Mouse (Mus musculus): ENCODE measurements around the gene Idh1. TPM values are rescaled to one million over a fixed set of nuclear protein-coding genes. Genes with fewer than 3 reads are reported as not detected.

The Idh1 gene
- total RNA-seq, 1 experiment: 51.1 TPM

DNA sequence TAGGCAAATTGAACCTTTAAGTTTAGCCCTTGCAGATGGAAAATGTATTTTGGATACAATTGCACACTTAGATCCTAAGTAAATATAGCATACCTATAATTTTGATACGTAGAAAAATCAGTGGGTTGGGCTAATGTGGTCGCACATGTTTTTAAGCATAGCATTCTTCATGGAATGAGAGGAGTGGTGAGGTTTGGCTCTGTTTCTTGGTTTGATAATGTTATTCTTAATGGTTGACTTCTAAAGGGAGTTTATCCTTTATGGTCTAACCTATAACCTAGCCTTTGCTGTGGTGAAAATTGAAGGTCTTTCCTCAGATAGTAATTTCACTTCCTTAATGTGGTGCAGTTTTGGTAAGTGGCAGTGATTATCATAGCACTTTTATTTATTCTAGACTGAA, 12.6 kb upstream of the Idh1 start:
- in situ Hi-C loops (cut with MboI; ENCODE audit: low sequenced_read_pairs in 2 of 2, unreplicated experiment in 2 of 2): no loop called here
- Histone ChIP-seq H3K4me1 (ENCODE audit: control insufficient read depth in 2 of 2, insufficient read depth in 2 of 2, low read length in 2 of 2, poor library complexity in 1 of 2) (no peaks in the 10 kb centered on the region), H3K27ac (ENCODE audit: insufficient read depth, low read depth, low read length, poor library complexity, severe bottlenecking) (no peak overlapping the region), H3K9me3 (ENCODE audit: control insufficient read depth, insufficient read depth, low read depth, low read length) (no peaks in the 10 kb centered on the region), H3K36me3 (ENCODE audit: control insufficient read depth, insufficient read depth, low read length, poor library complexity, severe bottlenecking) (peaks cover under 1% of the 10 kb centered on the region; the same call in 1 of the 2 replicates), H3K9ac (ENCODE audit: insufficient read depth, low read depth, low read length, poor library complexity, severe bottlenecking) (no peak overlapping the region), H3K4me3 (ENCODE audit: insufficient read depth in 1 of 2, low read depth in 1 of 2, low read length in 2 of 2, poor library complexity in 1 of 2, severe bottlenecking in 1 of 2) (no peak overlapping the region)
- no peak for DNase-seq (ENCODE audit: low read depth, low spot score)
- TF ChIP-seq ZC3H11A (IDR thresholded peaks at IDR 0.05; ENCODE audit: borderline replicate concordance, low read depth, low read length): no peak
- no peak for TF ChIP-seq CHD2 (IDR thresholded peaks at IDR 0.05; ENCODE audit: low read depth, low read length)
- TF ChIP-seq MAFK (IDR thresholded peaks at IDR 0.05; ENCODE audit: insufficient read depth, low read depth, low read length): no peak
- TF ChIP-seq ZNF384 (IDR thresholded peaks at IDR 0.05; ENCODE audit: low read depth, low read length): no peak
- TF ChIP-seq HCFC1 (IDR thresholded peaks at IDR 0.05; ENCODE audit: borderline replicate concordance, insufficient read depth, low read length): no peak

DNA sequence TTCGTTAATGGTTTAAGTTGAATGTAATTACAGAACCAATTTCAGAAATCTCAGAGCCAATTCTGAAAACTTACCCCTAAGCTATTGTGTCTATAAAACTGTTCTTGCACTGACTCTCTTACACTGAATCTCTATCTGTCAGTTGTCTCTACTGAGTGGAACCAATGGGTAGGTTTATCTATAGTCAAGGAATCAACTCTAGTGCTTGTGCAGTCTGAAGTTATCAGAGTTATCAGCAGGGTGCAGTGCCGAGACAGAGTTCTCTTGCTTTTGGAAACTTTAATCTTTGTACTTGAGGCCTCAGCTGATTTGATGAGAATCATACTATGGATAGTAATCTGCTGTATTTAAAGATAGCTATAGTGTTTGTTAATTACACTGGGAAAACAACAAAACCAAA, 12.1 kb upstream of the Idh1 start:
- in situ Hi-C loops (cut with MboI; ENCODE audit: low sequenced_read_pairs in 2 of 2, unreplicated experiment in 2 of 2): no loop called here
- H3K4me1 ChIP-seq (ENCODE audit: control insufficient read depth in 2 of 2, insufficient read depth in 2 of 2, low read length in 2 of 2, poor library complexity in 1 of 2): no peaks in the 10 kb centered on the region
- no peaks in the 10 kb centered on the region; the same call in 1 of the 2 replicates for H3K36me3 ChIP-seq (ENCODE audit: control insufficient read depth, insufficient read depth, low read length, poor library complexity, severe bottlenecking)
- H3K9ac ChIP-seq (ENCODE audit: insufficient read depth, low read depth, low read length, poor library complexity, severe bottlenecking): no peak overlapping the region
- no peak overlapping the region for H3K27ac ChIP-seq (ENCODE audit: insufficient read depth, low read depth, low read length, poor library complexity, severe bottlenecking)
- DNase-seq (ENCODE audit: low read depth, low spot score): no peak
- no peak for TF ChIP-seq CHD2 (IDR thresholded peaks at IDR 0.05; ENCODE audit: low read depth, low read length)
- no peak overlapping the region for H3K4me3 ChIP-seq (ENCODE audit: insufficient read depth in 1 of 2, low read depth in 1 of 2, low read length in 2 of 2, poor library complexity in 1 of 2, severe bottlenecking in 1 of 2)
- no peaks in the 10 kb centered on the region for H3K9me3 ChIP-seq (ENCODE audit: control insufficient read depth, insufficient read depth, low read depth, low read length)

DNA sequence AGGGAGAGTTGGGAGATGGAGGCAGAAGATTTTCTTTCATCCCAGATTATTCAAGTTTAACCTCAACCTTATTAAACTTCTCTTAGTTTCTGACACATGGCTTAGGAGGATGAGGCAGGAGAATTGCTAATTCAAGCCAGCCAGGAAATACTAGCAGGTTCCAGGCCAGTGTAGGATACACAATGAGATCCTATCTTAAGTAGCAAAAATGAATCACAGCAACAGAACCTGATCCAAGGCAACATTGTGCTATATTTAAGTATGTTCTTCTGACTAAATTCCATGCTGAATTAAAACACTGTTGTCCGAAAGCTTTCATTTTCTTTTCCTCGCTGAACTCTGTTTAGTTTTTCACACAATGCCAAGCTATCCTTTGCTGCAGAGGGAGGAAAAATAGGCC, 6.9 kb upstream of the Idh1 start:
- Histone ChIP-seq H3K4me3 (ENCODE audit: insufficient read depth in 1 of 2, low read depth in 1 of 2, low read length in 2 of 2, poor library complexity in 1 of 2, severe bottlenecking in 1 of 2) (no peak overlapping the region), H3K9me3 (ENCODE audit: control insufficient read depth, insufficient read depth, low read depth, low read length) (no peaks in the 10 kb centered on the region), H3K27ac (ENCODE audit: insufficient read depth, low read depth, low read length, poor library complexity, severe bottlenecking) (no peak overlapping the region), H3K9ac (ENCODE audit: insufficient read depth, low read depth, low read length, poor library complexity, severe bottlenecking) (no peak overlapping the region), H3K4me1 (ENCODE audit: control insufficient read depth in 2 of 2, insufficient read depth in 2 of 2, low read length in 2 of 2, poor library complexity in 1 of 2) (peaks cover 0 to 3% of the 10 kb centered on the region in 2 experiments; a peak in 2 of 4 replicates), H3K36me3 (ENCODE audit: control insufficient read depth, insufficient read depth, low read length, poor library complexity, severe bottlenecking) (peaks cover 6% of the 10 kb centered on the region)
- in situ Hi-C loops (cut with MboI; ENCODE audit: low sequenced_read_pairs in 2 of 2, unreplicated experiment in 2 of 2): no loop called here
- TF ChIP-seq ZNF384 (IDR thresholded peaks at IDR 0.05; ENCODE audit: low read depth, low read length) (no peak), ZC3H11A (IDR thresholded peaks at IDR 0.05; ENCODE audit: borderline replicate concordance, low read depth, low read length) (no peak), CHD2 (IDR thresholded peaks at IDR 0.05; ENCODE audit: low read depth, low read length) (no peak), HCFC1 (IDR thresholded peaks at IDR 0.05; ENCODE audit: borderline replicate concordance, insufficient read depth, low read length) (no peak), MAFK (IDR thresholded peaks at IDR 0.05; ENCODE audit: insufficient read depth, low read depth, low read length) (no peak)
- DNase-seq (ENCODE audit: low read depth, low spot score): no peak

DNA sequence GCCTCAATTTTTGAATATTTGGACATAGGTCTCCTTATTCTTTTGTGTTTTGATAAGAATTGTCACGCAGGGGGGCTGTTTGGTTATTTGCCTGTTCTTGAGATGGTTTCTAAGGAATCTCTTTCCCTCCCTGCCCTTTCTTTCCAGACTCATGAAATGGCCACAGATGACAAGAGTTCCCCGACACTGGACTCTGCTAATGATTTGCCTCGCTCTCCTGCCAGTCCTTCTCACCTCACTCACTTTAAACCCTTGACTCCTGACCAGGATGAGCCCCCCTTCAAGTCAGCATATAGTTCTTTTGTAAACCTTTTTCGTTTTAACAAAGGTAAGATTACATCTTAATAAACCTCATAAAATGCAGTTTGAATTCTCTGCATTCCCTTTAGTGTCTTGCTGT, 3.9 kb upstream of the Idh1 start:
- no peak overlapping the region for H3K4me3 ChIP-seq (ENCODE audit: insufficient read depth in 1 of 2, low read depth in 1 of 2, low read length in 2 of 2, poor library complexity in 1 of 2, severe bottlenecking in 1 of 2)
- H3K9me3 ChIP-seq (ENCODE audit: control insufficient read depth, insufficient read depth, low read depth, low read length): no peaks in the 10 kb centered on the region
- TF ChIP-seq MAFK (IDR thresholded peaks at IDR 0.05; ENCODE audit: insufficient read depth, low read depth, low read length): no peak
- no peak for TF ChIP-seq CHD2 (IDR thresholded peaks at IDR 0.05; ENCODE audit: low read depth, low read length)
- no peak for TF ChIP-seq ZNF384 (IDR thresholded peaks at IDR 0.05; ENCODE audit: low read depth, low read length)
- H3K4me1 ChIP-seq (ENCODE audit: control insufficient read depth in 2 of 2, insufficient read depth in 2 of 2, low read length in 2 of 2, poor library complexity in 1 of 2): peaks cover 4 to 6% of the 10 kb centered on the region in 2 experiments; a peak in 2 of 4 replicates
- H3K27ac ChIP-seq (ENCODE audit: insufficient read depth, low read depth, low read length, poor library complexity, severe bottlenecking): no peak overlapping the region
- in situ Hi-C loops (cut with MboI; ENCODE audit: low sequenced_read_pairs in 2 of 2, unreplicated experiment in 2 of 2): no loop called here
- H3K36me3 ChIP-seq (ENCODE audit: control insufficient read depth, insufficient read depth, low read length, poor library complexity, severe bottlenecking): peaks cover 6% of the 10 kb centered on the region
- no peak overlapping the region for H3K9ac ChIP-seq (ENCODE audit: insufficient read depth, low read depth, low read length, poor library complexity, severe bottlenecking)
- DNase-seq (ENCODE audit: low read depth, low spot score): no peak

DNA sequence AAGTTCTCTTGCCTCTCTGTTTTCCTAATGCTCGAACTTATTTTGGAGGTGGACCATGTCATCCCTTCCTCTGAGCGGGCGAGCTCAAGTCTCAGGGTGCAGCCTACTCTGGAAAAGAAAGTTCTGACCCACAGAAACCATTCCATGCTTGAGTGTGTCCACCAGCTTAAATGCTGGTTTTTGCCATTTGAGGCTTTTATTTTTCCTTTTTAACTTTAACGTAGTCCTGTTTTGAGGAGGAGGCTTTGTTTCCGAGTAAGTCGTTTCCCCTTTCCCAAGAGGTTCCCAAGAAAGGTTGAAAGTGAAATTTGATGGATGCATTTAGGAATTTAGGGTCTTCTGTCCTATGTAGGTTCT, 752 bp upstream of the Idh1 start:
- in situ Hi-C loops (cut with MboI; ENCODE audit: low sequenced_read_pairs in 2 of 2, unreplicated experiment in 2 of 2): no loop called here
- no peak overlapping the region for H3K27ac ChIP-seq (ENCODE audit: insufficient read depth, low read depth, low read length, poor library complexity, severe bottlenecking)
- H3K36me3 ChIP-seq (ENCODE audit: control insufficient read depth, insufficient read depth, low read length, poor library complexity, severe bottlenecking): no peaks in the 10 kb centered on the region
- H3K4me3 ChIP-seq (ENCODE audit: insufficient read depth in 1 of 2, low read depth in 1 of 2, low read length in 2 of 2, poor library complexity in 1 of 2, severe bottlenecking in 1 of 2): peak overlapping the region; percentile 84 to 89
- H3K9me3 ChIP-seq (ENCODE audit: control insufficient read depth, insufficient read depth, low read depth, low read length): no peaks in the 10 kb centered on the region
- no peak for TF ChIP-seq ZC3H11A (IDR thresholded peaks at IDR 0.05; ENCODE audit: borderline replicate concordance, low read depth, low read length)
- no peak for TF ChIP-seq MAFK (IDR thresholded peaks at IDR 0.05; ENCODE audit: insufficient read depth, low read depth, low read length)
- TF ChIP-seq HCFC1 (IDR thresholded peaks at IDR 0.05; ENCODE audit: borderline replicate concordance, insufficient read depth, low read length): no peak
- TF ChIP-seq CHD2 (IDR thresholded peaks at IDR 0.05; ENCODE audit: low read depth, low read length): no peak
- no peak for TF ChIP-seq ZNF384 (IDR thresholded peaks at IDR 0.05; ENCODE audit: low read depth, low read length)
- DNase-seq (ENCODE audit: low read depth, low spot score): no peak
- peak overlapping the region; percentile 95 for H3K9ac ChIP-seq (ENCODE audit: insufficient read depth, low read depth, low read length, poor library complexity, severe bottlenecking)
- H3K4me1 ChIP-seq (ENCODE audit: control insufficient read depth in 2 of 2, insufficient read depth in 2 of 2, low read length in 2 of 2, poor library complexity in 1 of 2): peaks cover 4 to 6% of the 10 kb centered on the region in 2 experiments; a peak in 2 of 4 replicates

Measured in ES-E14 (cell line).